ENCODE assay signal across 8 mouse cellular contexts in the genomic region with DNA sequence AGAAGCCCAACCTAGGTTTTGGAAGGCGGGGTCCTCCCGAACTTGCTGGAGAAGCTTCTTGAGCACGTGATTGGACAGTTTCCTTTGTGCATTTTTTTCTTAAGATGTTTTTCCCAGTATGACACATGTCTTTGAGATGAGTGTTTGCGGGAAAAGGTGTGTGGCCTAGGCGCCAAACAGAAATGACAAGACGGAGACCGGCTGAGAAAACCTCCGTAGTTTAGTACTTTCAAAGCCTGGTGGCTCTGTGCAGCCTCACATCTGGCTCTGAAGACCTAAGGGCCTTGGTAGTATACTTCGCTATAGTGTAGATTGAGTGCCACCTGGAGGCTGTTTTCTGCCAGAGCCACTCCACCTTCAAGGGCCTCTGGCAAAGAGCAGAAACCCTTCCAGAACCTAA. TPM values are rescaled to one million over a fixed set of nuclear protein-coding genes. Genes with fewer than 3 reads are reported as not detected.
A peak's percentile ranks its signal among the peaks of the same experiment; 100 is the strongest.
DNase-seq lines count a peak whose midpoint lies in the region; ATAC-seq and TF ChIP-seq lines count a peak whose summit lies in the region.

No protein-coding gene starts in this region.

- no peak for TF ChIP-seq EP300 in MEL (IDR thresholded peaks at IDR 0.05; ENCODE audit: low read depth in 1 of 2, low read length in 2 of 2)

- 0 out of 4 replicates have a peak, but pooled peaks of 1 of the 2 experiments have one; percentile 21 for TF ChIP-seq POLR2A in MEL (IDR thresholded peaks at IDR 0.05; ENCODE audit: control insufficient read depth in 1 of 2, insufficient read depth in 1 of 2, low read depth in 1 of 2, low read length in 2 of 2, poor library complexity in 1 of 2)

- no peaks in the 10 kb centered on the region for H3K27me3 ChIP-seq in MEL (ENCODE audit: control insufficient read depth in 1 of 2, insufficient read depth in 2 of 2, low read length in 2 of 2)
- H3K27me3 ChIP-seq in forebrain, embryonic 14.5 days (replicated peaks; ENCODE audit: control insufficient read depth, insufficient read depth, low read length): no peaks in the 10 kb centered on the region

- intact Hi-C loops in heart, postnatal 25 days (cut with DNase I): loop anchor here (5.0 kb wide), 2 partner anchors 259 to 274 kb away; no protein-coding TSS in a partner anchor

- peak overlapping the region; percentile 27 for H3K4me2 ChIP-seq in forebrain, embryonic 14.5 days (ENCODE audit: low read length)

- H3K36me3 ChIP-seq in MEL (ENCODE audit: control insufficient read depth in 1 of 2, insufficient read depth in 2 of 2, low read length in 2 of 2): peaks cover 0 to 16% of the 10 kb centered on the region in 2 experiments; a peak in 2 of 4 replicates
- no peaks in the 10 kb centered on the region for H3K36me3 ChIP-seq in forebrain, embryonic 14.5 days (ENCODE audit: control insufficient read depth, insufficient read depth, low read length)

- peaks cover 20% of the 10 kb centered on the region for H3K79me2 ChIP-seq in MEL (ENCODE audit: control insufficient read depth, insufficient read depth, low read length, poor library complexity)

- H3K9me3 ChIP-seq in MEL (replicated peaks; ENCODE audit: insufficient read depth, low read length): no peaks in the 10 kb centered on the region
- H3K9me3 ChIP-seq in forebrain, embryonic 14.5 days (replicated peaks; ENCODE audit: control insufficient read depth, low read length): no peaks in the 10 kb centered on the region

- WGBS in forebrain, embryonic 14.5 days: 9% methylated on average over 9 of the region's 9 CpGs

- peak overlapping the region; percentile 11; the same call in 1 of the 2 replicates for H3K27ac ChIP-seq in MEL (ENCODE audit: control insufficient read depth, low read depth, low read length)
- H3K27ac ChIP-seq in brown adipose tissue, adult 24 weeks (replicated peaks; ENCODE audit: low read depth, low read length): no peak overlapping the region
- H3K27ac ChIP-seq in forebrain, embryonic 14.5 days (ENCODE audit: low read depth, low read length): no peak overlapping the region

- peaks cover 0 to 16% of the 10 kb centered on the region in 2 experiments; a peak in 3 of 4 replicates for H3K4me1 ChIP-seq in MEL (ENCODE audit: control insufficient read depth in 1 of 2, insufficient read depth in 2 of 2, low read length in 2 of 2)
- peaks cover 7% of the 10 kb centered on the region for H3K4me1 ChIP-seq in brown adipose tissue, adult 24 weeks (ENCODE audit: control insufficient read depth, insufficient read depth, insufficient read length, low read length)
- H3K4me1 ChIP-seq in forebrain, embryonic 14.5 days (ENCODE audit: control insufficient read depth, insufficient read depth, low read length): peaks cover 5% of the 10 kb centered on the region; the same call in 1 of the 2 replicates

- TF ChIP-seq RAD21 in MEL (IDR thresholded peaks at IDR 0.05; ENCODE audit: low read depth, low read length): peak; percentile 96

- peak; percentile 72 to 96 (median 78) for TF ChIP-seq CTCF in MEL (IDR thresholded peaks at IDR 0.05 in 2 of 3, conservative IDR thresholded peaks at IDR 0.05 in 1 of 3; ENCODE audit: control insufficient read depth in 1 of 3, insufficient read depth in 1 of 3, low read depth in 2 of 3, low read length in 3 of 3, poor library complexity in 1 of 3, severe bottlenecking in 1 of 3)

- H3K4me3 ChIP-seq in MEL (ENCODE audit: control insufficient read depth in 1 of 2, insufficient read depth in 1 of 2, low read depth in 2 of 2, low read length in 2 of 2): peak overlapping the region; percentile 67 to 82
- H3K4me3 ChIP-seq in brown adipose tissue, adult 24 weeks (ENCODE audit: insufficient read depth, low read depth, low read length): peak overlapping the region; percentile 43
- H3K4me3 ChIP-seq in forebrain, embryonic 14.5 days (ENCODE audit: low read depth, low read length): peak overlapping the region; percentile 9; the same call in 1 of the 2 replicates

- ATAC-seq in forebrain, embryonic 14.5 days: no peak

- peak overlapping the region; percentile 65 for H3K9ac ChIP-seq in MEL (ENCODE audit: control insufficient read depth, low read depth, low read length, poor library complexity, severe bottlenecking)
- no peak overlapping the region for H3K9ac ChIP-seq in forebrain, embryonic 14.5 days (ENCODE audit: low read length)

- peak; percentile 92 for DNase-seq in MEL (ENCODE audit: low read depth, low spot score)
- DNase-seq in forebrain, embryonic 14.5 days (ENCODE audit: low spot score): peak; percentile 77
- peak; percentile 38 for DNase-seq in heart, postnatal 25 days (ENCODE audit: low spot score)
- peak; percentile 59 for DNase-seq in layer of hippocampus, adult 9-11 months
- peak; percentile 90 for DNase-seq in lung, postnatal 25 days (ENCODE audit: low spot score)
- peak; percentile 54 for DNase-seq in retina, postnatal 7 days (ENCODE audit: low read depth, low spot score)
- peak; percentile 36 for DNase-seq in urinary bladder, postnatal 25 days (ENCODE audit: low spot score)

TF ChIP-seq in MEL, 35 proteins besides CTCF, POLR2A, EP300 and RAD21 (continues in another document):
- TF ChIP-seq UBTF (IDR thresholded peaks at IDR 0.05; ENCODE audit: borderline replicate concordance, insufficient read depth, low read depth, low read length): 0 out of 2 replicates have a peak, but pooled peaks have one; percentile 36
- TF ChIP-seq MEF2A (IDR thresholded peaks at IDR 0.05; ENCODE audit: extremely low read depth, insufficient replicate concordance, low read depth, low read length, poor library complexity, severe bottlenecking): no peak
- TF ChIP-seq CHD1 (IDR thresholded peaks at IDR 0.05; ENCODE audit: low read depth, low read length): no peak
- no peak for TF ChIP-seq GATA1 (IDR thresholded peaks at IDR 0.05; ENCODE audit: low read depth, low read length)
- TF ChIP-seq MXI1 (IDR thresholded peaks at IDR 0.05; ENCODE audit: low read depth, low read length): peak; percentile 83
- peak; percentile 23; the same call in 1 of the 2 replicates for TF ChIP-seq HCFC1 (IDR thresholded peaks at IDR 0.05; ENCODE audit: low read depth, low read length)
- TF ChIP-seq MAZ (IDR thresholded peaks at IDR 0.05; ENCODE audit: low read depth, low read length): no peak
- TF ChIP-seq MAFK (IDR thresholded peaks at IDR 0.05; ENCODE audit: borderline replicate concordance, low read depth, low read length): no peak
- no peak for TF ChIP-seq ZMIZ1 (IDR thresholded peaks at IDR 0.05; ENCODE audit: low read depth, low read length)
- 0 out of 2 replicates have a peak, but pooled peaks have one; percentile 8 for TF ChIP-seq JUND (IDR thresholded peaks at IDR 0.05; ENCODE audit: low read depth, low read length)
- TF ChIP-seq MYB (IDR thresholded peaks at IDR 0.05; ENCODE audit: low read depth, low read length): no peak
- TF ChIP-seq SIN3A (IDR thresholded peaks at IDR 0.05; ENCODE audit: low read length): peak; percentile 80
- peak; percentile 70 for TF ChIP-seq BHLHE40 (IDR thresholded peaks at IDR 0.05; ENCODE audit: borderline replicate concordance, low read depth, low read length)
- peak; percentile 77 for TF ChIP-seq MAX (IDR thresholded peaks at IDR 0.05; ENCODE audit: low read length)
- TF ChIP-seq ZNF384 (IDR thresholded peaks at IDR 0.05; ENCODE audit: low read depth, low read length): peak; percentile 57; the same call in 1 of the 2 replicates
- peak; percentile 81 for TF ChIP-seq USF1 (IDR thresholded peaks at IDR 0.05; ENCODE audit: low read depth, low read length)

RNA-seq across cellular contexts. Expression of a gene that starts 3.0 kb away (rescaled TPM):
- total RNA-seq in MEL (2012; rRNA removed): 20.5 and 21.5 TPM in 2 replicates
- polyA plus RNA-seq in MEL (2012; ENCODE audit: insufficient read depth in 1 of 2, insufficient read length in 2 of 2, low read depth in 1 of 2, low replicate concordance in 2 of 2, missing spikeins in 1 of 2): 10 to 100 TPM in 1 of 2 experiments, not detected in 1; 25.3 TPM
- polyA plus RNA-seq in brown adipose tissue, adult 24 weeks (2012; ENCODE audit: insufficient read depth, insufficient read length, missing spikeins): 15.2 and 19.3 TPM in 2 replicates
- 299 and 325 TPM in 2 replicates for polyA plus RNA-seq in forebrain, embryonic 14.5 days (2014; fragmentation: Nextera tagmentation; extraction: Ambion mirVana)
- total RNA-seq in heart, postnatal 25 days (2021): 10 to 100 TPM; 26.6 to 27.1 TPM

RNA-seq across cellular contexts. Expression of a gene that starts 4.0 kb away (rescaled TPM):
- total RNA-seq in MEL (2012; rRNA removed): 16.0 and 18.3 TPM in 2 replicates
- polyA plus RNA-seq in MEL (2012; ENCODE audit: insufficient read depth in 1 of 2, insufficient read length in 2 of 2, low read depth in 1 of 2, low replicate concordance in 2 of 2, missing spikeins in 1 of 2): 10 to 100 TPM in 1 of 2 experiments, not detected in 1; 28.1 TPM
- 65.9 and 131 TPM in 2 replicates for polyA plus RNA-seq in brown adipose tissue, adult 24 weeks (2012; ENCODE audit: insufficient read depth, insufficient read length, missing spikeins)
- polyA plus RNA-seq in forebrain, embryonic 14.5 days (2014; fragmentation: Nextera tagmentation; extraction: Ambion mirVana): 81.3 and 90.2 TPM in 2 replicates
- 10 to 100 TPM; 62.1 to 72.9 TPM for total RNA-seq in heart, postnatal 25 days (2021)

RNA-seq across cellular contexts. Expression of a gene that starts 25.5 kb away (rescaled TPM):
- 0.77 and 0.88 TPM in 2 replicates for total RNA-seq in MEL (2012; rRNA removed)
- under 1 TPM in 1 of 2 experiments, not detected in 1; 0.29 TPM for polyA plus RNA-seq in MEL (2012; ENCODE audit: insufficient read depth in 1 of 2, insufficient read length in 2 of 2, low read depth in 1 of 2, low replicate concordance in 2 of 2, missing spikeins in 1 of 2)
- not detected in 2 replicates for polyA plus RNA-seq in brown adipose tissue, adult 24 weeks (2012; ENCODE audit: insufficient read depth, insufficient read length, missing spikeins)
- polyA plus RNA-seq in forebrain, embryonic 14.5 days (2014; fragmentation: Nextera tagmentation; extraction: Ambion mirVana): 1.9 TPM in 1 of 2 replicates, not detected in the other
- total RNA-seq in heart, postnatal 25 days (2021): under 1 TPM in 1 of 2 experiments, not detected in 1; 0.36 TPM

RNA-seq across cellular contexts. Expression of a gene that starts 29.9 kb away (rescaled TPM):
- 748 and 796 TPM in 2 replicates for total RNA-seq in MEL (2012; rRNA removed)
- polyA plus RNA-seq in MEL (2012; ENCODE audit: insufficient read depth in 1 of 2, insufficient read length in 2 of 2, low read depth in 1 of 2, low replicate concordance in 2 of 2, missing spikeins in 1 of 2): 1,000 to 10,000 TPM in 1 of 2 experiments, 100 to 1,000 TPM in 1; 761 to 1,339 TPM
- polyA plus RNA-seq in brown adipose tissue, adult 24 weeks (2012; ENCODE audit: insufficient read depth, insufficient read length, missing spikeins): 88.2 and 89.2 TPM in 2 replicates
- polyA plus RNA-seq in forebrain, embryonic 14.5 days (2014; fragmentation: Nextera tagmentation; extraction: Ambion mirVana): 554 and 764 TPM in 2 replicates
- 10 to 100 TPM; 45.9 to 49.7 TPM for total RNA-seq in heart, postnatal 25 days (2021)

RNA-seq across cellular contexts. Expression of a gene that starts 35.5 kb away (rescaled TPM):
- total RNA-seq in MEL (2012; rRNA removed): 87.8 and 89.2 TPM in 2 replicates
- 10 to 100 TPM in 1 of 2 experiments, not detected in 1; 53.0 TPM for polyA plus RNA-seq in MEL (2012; ENCODE audit: insufficient read depth in 1 of 2, insufficient read length in 2 of 2, low read depth in 1 of 2, low replicate concordance in 2 of 2, missing spikeins in 1 of 2)
- polyA plus RNA-seq in brown adipose tissue, adult 24 weeks (2012; ENCODE audit: insufficient read depth, insufficient read length, missing spikeins): 43.3 and 73.3 TPM in 2 replicates
- polyA plus RNA-seq in forebrain, embryonic 14.5 days (2014; fragmentation: Nextera tagmentation; extraction: Ambion mirVana): 129 and 130 TPM in 2 replicates
- total RNA-seq in heart, postnatal 25 days (2021): 10 to 100 TPM; 25.2 to 29.7 TPM

Comparison
In these comparisons a context has a peak if more than half of its experiments do, and no peak if none do; other contexts are left out.
1. DNase-seq: peak in every context shown above with its lines; median percentile 92 in MEL; 90 in lung, postnatal 25 days; 77 in forebrain, embryonic 14.5 days; 59 in layer of hippocampus, adult 9-11 months; 54 in retina, postnatal 7 days; 38 in heart, postnatal 25 days; 36 in urinary bladder, postnatal 25 days.
2. H3K4me3 ChIP-seq: peak in every context shown above with its lines; median percentile 74 in MEL; 43 in brown adipose tissue, adult 24 weeks; 9 in forebrain, embryonic 14.5 days.
3. RNA of a gene that starts 3.0 kb away (polyA plus RNA-seq): 299 to 325 TPM in forebrain, embryonic 14.5 days; 25.3 TPM in MEL and 15.2 to 19.3 TPM in brown adipose tissue, adult 24 weeks; every median in the first group is over 10 times any median in the second.